Mouse (Mus musculus) midbrain, embryonic 13.5 days (tissue): Measurements from ENCODE around the gene Ciao2a. TPM values are rescaled to one million over a fixed set of nuclear protein-coding genes. Genes with fewer than 3 reads are reported as not detected.

Experiments
- ATAC-seq: fragments of 200-750 bp; cut with Nextera tagmentation; 2 replicates; pipeline ENCODE4 v1.8.0; 2017; ENCODE audit warnings: mild to moderate bottlenecking, moderate TSS enrichment, moderate library complexity
- H3K27ac ChIP-seq: fragments of 300-500 bp; sonication (generic); 2 replicates; pipeline ENCODE4 v1.5.1; 2015; ENCODE audit warnings: inconsistent platforms, mild to moderate bottlenecking, moderate library complexity
- H3K27me3 ChIP-seq: fragments of 300-500 bp; sonication (generic); 2 replicates; pipeline ENCODE4 v1.6.1; 2015; ENCODE audit warnings: mild to moderate bottlenecking, inconsistent platforms
- H3K36me3 ChIP-seq: fragments of 300-500 bp; sonication (generic); 2 replicates; pipeline ENCODE4 v1.6.1; 2015; ENCODE audit warnings: mild to moderate bottlenecking, inconsistent platforms
- H3K4me1 ChIP-seq: fragments of 300-500 bp; sonication (generic); replicated peaks from 2 replicates; pipeline ENCODE4 v1.6.1; 2015; ENCODE audit warnings: inconsistent platforms
- H3K4me2 ChIP-seq: fragments of 300-500 bp; sonication (generic); replicated peaks from 2 replicates; pipeline ENCODE4 v1.6.1; 2015; ENCODE audit warnings: moderate library complexity, mild to moderate bottlenecking, inconsistent platforms
- H3K4me3 ChIP-seq: fragments of 300-500 bp; sonication (generic); replicated peaks from 2 replicates; pipeline ENCODE4 v1.5.1; 2015; ENCODE audit warnings: mild to moderate bottlenecking, inconsistent platforms
- H3K9ac ChIP-seq: fragments of 300-500 bp; sonication (generic); replicated peaks from 2 replicates; pipeline ENCODE4 v1.6.1; 2015; ENCODE audit warnings: mild to moderate bottlenecking, inconsistent platforms
- H3K9me3 ChIP-seq: fragments of 300-500 bp; sonication (generic); 2 replicates; pipeline ENCODE4 v1.6.1; 2016; ENCODE audit warnings: mild to moderate bottlenecking, inconsistent platforms
- WGBS: fragments of 180-500 bp; shearing (Covaris S2); methylation state at CpG from one replicate; pipeline ENCODE4 v1.1.7; 2015; 5-methylcytosine and 5-hydroxymethylcytosine counted together
- polyA plus RNA-seq: library from polyadenylated mRNA; unstranded; fragments of >200 nt; fragmentation: Nextera tagmentation; extraction: Ambion mirVana; gene quantifications from 2 replicates; pipeline ENCODE4 v1.2.1, GENCODE M21; 2015

Ciao2a gene
- polyA plus RNA-seq, 1 experiment from 2014 or later: 102 TPM

DNA sequence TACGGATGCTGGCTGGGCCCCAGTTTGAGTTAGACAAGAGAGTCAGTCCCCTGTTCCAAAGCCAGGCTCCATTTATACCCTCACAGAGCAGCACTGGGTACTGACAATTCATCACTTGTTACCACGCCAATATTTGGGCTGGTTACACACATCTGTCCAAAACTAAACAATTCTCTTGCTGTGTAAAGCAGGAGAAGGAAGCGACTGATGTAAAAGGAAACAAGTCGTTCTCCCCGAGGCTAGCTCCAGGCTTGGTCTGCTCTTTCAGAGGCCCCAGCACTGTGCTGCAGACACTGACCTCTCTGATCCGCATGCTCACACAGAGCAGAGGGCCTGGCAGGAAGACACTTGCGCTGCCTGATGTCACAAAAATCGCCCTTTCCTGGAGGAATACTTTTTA, 24.8 kb upstream of the Ciao2a start:
- Histone ChIP-seq H3K4me3 (no peak overlapping the region), H3K4me1 (no peaks in the 10 kb centered on the region), H3K9me3 (no peaks in the 10 kb centered on the region), H3K36me3 (peaks cover 89% of the 10 kb centered on the region), H3K9ac (no peak overlapping the region), H3K27ac (no peak overlapping the region), H3K27me3 (no peaks in the 10 kb centered on the region), H3K4me2 (no peak overlapping the region)
- 85% methylated on average over 8 of the region's 8 CpGs for WGBS
- no peak for ATAC-seq

DNA sequence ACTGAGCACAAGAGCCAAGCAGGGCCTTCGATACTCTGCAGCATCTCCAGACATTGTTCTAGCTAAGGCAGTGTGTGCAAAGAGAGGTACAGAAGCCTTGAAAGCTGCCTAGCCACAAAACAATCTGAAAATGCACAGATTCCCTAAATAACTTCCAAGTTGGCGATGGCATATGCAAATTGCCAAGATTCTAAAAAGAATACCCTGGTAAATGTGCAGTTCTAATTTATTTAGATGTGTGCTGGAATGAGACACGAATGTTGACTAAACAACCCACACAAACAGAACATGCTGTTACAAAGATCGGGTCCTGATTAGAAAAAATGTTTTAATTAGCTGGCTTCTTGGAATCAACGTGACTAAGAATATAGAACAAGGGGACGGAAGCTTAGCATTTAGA, 23.7 kb upstream of the Ciao2a start:
- peaks cover 88% of the 10 kb centered on the region for H3K36me3 ChIP-seq
- H3K9me3 ChIP-seq: no peaks in the 10 kb centered on the region
- no peak overlapping the region for H3K9ac ChIP-seq
- no peaks in the 10 kb centered on the region for H3K27me3 ChIP-seq
- no peak overlapping the region for H3K4me2 ChIP-seq
- H3K4me1 ChIP-seq: no peaks in the 10 kb centered on the region
- H3K4me3 ChIP-seq: no peak overlapping the region
- ATAC-seq: no peak
- 94% methylated on average over 6 of the region's 6 CpGs for WGBS
- H3K27ac ChIP-seq: no peak overlapping the region

DNA sequence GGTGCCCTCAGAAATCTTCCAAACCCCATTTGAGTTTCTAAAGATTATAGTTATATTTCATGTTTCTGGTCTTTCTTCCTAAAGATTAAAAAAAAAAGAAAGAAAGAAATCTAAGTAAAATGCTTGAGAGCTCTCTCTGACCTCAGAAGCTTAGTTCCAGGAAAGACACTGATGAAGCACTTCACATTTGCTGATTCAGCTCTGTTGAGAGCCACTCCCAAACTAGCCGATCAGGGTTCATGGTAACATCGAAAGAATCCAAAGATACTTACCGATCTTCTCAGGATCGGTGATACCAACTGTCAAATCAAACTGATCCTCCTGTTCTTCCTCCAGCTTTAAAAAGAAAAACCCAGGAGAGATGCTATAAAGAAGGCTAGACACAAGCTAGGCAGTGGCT, 21.8 kb upstream of the Ciao2a start:
- Histone ChIP-seq H3K27ac (no peak overlapping the region), H3K36me3 (peaks cover 89% of the 10 kb centered on the region), H3K27me3 (no peaks in the 10 kb centered on the region), H3K9ac (no peak overlapping the region), H3K4me1 (no peaks in the 10 kb centered on the region), H3K4me3 (no peak overlapping the region), H3K9me3 (no peaks in the 10 kb centered on the region), H3K4me2 (no peak overlapping the region)
- WGBS: 96% methylated on average over 4 of the region's 4 CpGs
- no peak for ATAC-seq

DNA sequence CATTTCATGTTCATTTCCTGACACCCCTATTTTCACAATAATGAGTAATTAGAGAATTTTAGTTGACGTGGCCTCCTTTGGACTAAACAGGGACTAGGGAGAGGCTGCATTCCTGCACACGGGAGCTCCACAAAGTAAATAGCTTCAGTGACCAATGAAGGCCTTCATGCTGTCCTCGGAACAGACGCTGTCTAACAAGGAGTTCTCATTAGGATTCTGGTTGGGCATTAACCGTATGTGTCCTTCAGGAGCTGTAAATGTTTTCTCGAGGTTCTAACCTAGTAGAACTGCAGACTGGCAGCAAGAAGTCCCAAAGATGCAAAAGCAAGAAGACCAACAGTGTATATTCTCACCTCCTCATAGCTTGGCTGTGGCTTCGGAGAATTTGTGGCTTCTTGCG, 21.2 kb upstream of the Ciao2a start:
- no peaks in the 10 kb centered on the region for H3K27me3 ChIP-seq
- 92% methylated on average over 8 of the region's 8 CpGs for WGBS
- no peak overlapping the region for H3K27ac ChIP-seq
- H3K36me3 ChIP-seq: peaks cover 85% of the 10 kb centered on the region
- H3K4me1 ChIP-seq: peaks cover 3% of the 10 kb centered on the region; the same call in 1 of the 2 replicates
- H3K4me3 ChIP-seq: no peak overlapping the region
- H3K9me3 ChIP-seq: no peaks in the 10 kb centered on the region
- no peak overlapping the region for H3K4me2 ChIP-seq
- no peak overlapping the region for H3K9ac ChIP-seq
- ATAC-seq: no peak

DNA sequence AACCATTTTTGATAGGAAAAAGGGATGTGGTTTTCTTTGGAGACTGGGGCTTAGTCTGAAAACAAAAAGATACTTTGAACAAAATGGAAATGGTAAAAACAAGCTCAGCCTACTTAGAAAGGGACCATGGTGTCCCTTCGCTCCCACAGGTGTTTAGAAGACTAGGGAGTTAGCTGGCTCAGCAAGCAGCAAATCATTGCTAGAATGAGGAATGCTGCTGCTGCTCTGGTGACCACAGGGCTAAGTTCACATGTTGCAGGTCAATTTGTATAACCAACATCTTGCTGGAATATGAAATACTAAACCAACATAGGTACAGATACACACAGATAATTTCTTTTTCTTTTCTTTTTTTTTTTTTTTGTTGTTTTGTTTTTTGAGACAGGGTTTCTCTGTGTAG, 16.8 kb upstream of the Ciao2a start:
- Histone ChIP-seq H3K9ac (no peak overlapping the region), H3K27ac (no peak overlapping the region), H3K36me3 (peaks cover 56% of the 10 kb centered on the region), H3K27me3 (no peaks in the 10 kb centered on the region), H3K9me3 (no peaks in the 10 kb centered on the region), H3K4me2 (no peak overlapping the region), H3K4me1 (peaks cover 14% of the 10 kb centered on the region), H3K4me3 (no peak overlapping the region)
- no peak for ATAC-seq
- 100% methylated on average over 1 of the region's 1 CpGs for WGBS

DNA sequence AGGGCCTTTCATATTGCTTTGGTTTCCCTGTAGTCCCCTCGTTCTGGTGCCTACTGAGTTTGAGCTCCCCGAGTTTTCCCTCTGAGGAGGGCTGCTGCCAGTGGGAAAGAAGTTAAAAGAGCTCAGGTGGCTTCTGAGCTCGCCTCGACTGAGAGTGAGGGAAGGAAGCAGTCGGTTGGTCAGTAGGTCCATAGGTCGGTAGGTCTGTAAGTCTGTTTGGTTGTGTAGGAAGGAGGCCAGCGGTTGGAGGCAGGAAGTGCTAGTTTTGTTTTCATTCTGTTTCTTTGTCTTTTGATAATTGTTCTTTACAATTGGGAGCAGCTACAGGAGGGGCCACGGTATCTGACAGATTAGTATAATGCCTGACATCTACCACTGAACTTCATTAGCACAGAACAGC, 16.3 kb upstream of the Ciao2a start:
- no peak overlapping the region for H3K4me2 ChIP-seq
- no peak for ATAC-seq
- H3K4me1 ChIP-seq: peaks cover 14% of the 10 kb centered on the region
- peak overlapping the region; percentile 63 for H3K27ac ChIP-seq
- no peaks in the 10 kb centered on the region for H3K9me3 ChIP-seq
- H3K27me3 ChIP-seq: no peaks in the 10 kb centered on the region
- H3K4me3 ChIP-seq: no peak overlapping the region
- 44% methylated on average over 8 of the region's 8 CpGs for WGBS
- peak overlapping the region; percentile 19; the same call in 1 of the 2 replicates for H3K9ac ChIP-seq
- H3K36me3 ChIP-seq: peaks cover 56% of the 10 kb centered on the region

DNA sequence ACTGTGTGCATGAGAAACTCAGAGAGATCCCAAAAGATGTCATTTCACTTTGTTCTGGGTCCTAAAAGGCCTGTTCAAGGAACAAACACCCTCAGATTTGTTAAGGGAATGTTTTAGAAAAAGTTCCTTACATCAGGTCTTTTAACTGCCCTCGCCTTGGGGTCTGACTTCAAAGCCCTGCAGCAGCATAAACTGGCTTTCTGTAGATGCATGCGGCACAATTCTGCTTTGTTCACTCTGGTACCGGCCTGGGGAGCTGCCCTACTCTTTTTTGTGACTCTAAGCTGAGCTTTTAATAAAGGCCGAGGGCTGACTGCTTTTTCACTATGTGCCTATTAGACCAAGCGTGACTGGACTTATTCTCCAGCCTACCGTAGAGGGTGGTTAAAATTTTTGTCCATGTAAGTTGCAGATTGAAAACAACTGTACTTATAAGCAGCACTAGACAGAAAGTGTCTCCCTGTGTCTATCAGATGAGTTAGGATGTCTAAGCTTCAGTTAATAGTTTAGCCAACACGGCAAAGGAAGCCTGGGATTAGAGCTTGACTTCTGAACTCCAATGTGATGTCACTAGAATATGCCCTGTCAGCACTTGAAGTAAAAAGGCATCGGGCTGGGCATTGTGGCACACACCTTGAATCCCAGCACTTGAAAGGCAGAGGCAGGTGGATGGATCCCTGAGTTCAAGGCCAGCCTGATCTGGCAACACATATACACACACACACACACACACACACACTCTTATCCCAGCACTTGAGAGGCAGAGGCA, 15.6 kb upstream of the Ciao2a start:
- no peaks in the 10 kb centered on the region for H3K9me3 ChIP-seq
- WGBS: 24% methylated on average over 8 of the region's 8 CpGs
- no peak overlapping the region for H3K4me3 ChIP-seq
- peaks cover 14% of the 10 kb centered on the region for H3K4me1 ChIP-seq
- peaks cover 56% of the 10 kb centered on the region for H3K36me3 ChIP-seq
- no peaks in the 10 kb centered on the region for H3K27me3 ChIP-seq
- no peak for ATAC-seq
- H3K9ac ChIP-seq: peak overlapping the region; percentile 19; the same call in 1 of the 2 replicates
- H3K4me2 ChIP-seq: no peak overlapping the region
- H3K27ac ChIP-seq: peak overlapping the region; percentile 63

DNA sequence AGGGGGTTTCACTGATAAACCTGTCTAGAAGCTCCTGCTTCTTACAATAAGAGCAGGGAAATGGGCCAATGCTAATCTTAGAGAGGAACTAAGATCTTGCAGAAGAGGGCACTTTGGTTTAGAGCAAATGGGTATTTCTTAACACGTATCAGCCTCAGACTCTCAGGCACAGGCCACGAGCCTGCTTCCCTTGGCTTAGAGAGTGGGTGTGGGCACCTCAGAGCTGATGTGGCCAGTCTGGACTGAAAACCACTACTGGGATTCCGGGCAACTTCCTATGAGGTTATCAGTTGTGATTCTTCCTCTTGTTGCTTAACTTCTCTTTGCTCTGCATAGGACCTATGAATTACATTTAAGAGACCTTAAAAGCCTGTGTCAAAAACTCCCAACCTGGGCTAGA, 12.1 kb upstream of the Ciao2a start:
- Histone ChIP-seq H3K36me3 (peaks cover 28% of the 10 kb centered on the region), H3K4me1 (peaks cover 17% of the 10 kb centered on the region), H3K27me3 (no peaks in the 10 kb centered on the region), H3K4me3 (no peak overlapping the region), H3K4me2 (no peak overlapping the region), H3K9me3 (no peaks in the 10 kb centered on the region), H3K27ac (no peak overlapping the region), H3K9ac (no peak overlapping the region)
- no peak for ATAC-seq
- WGBS: 96% methylated on average over 3 of the region's 3 CpGs

DNA sequence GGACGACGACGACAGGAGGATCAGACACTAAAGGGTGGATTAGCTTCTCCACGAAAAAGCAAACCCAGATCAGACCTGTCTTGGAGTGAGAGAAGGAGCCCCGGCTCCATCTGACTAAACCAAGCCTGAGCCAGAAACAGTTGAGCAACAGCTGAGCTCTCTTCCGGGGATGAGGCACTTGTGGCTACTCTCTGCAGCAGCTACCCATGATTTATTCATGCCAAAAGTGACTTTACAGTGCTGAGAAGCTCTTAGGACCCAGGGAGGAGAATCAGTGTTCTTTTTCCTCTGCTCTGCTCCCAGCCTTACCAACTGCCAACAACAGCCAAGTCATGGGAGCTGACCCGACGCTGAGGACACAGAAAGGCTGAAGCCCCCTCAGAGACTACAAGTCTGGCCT, 9.5 kb upstream of the Ciao2a start:
- Histone ChIP-seq H3K9me3 (no peaks in the 10 kb centered on the region), H3K4me2 (no peak overlapping the region), H3K9ac (no peak overlapping the region), H3K27me3 (no peaks in the 10 kb centered on the region), H3K4me3 (no peak overlapping the region), H3K27ac (no peak overlapping the region), H3K4me1 (peaks cover 17% of the 10 kb centered on the region), H3K36me3 (peaks cover 25% of the 10 kb centered on the region)
- WGBS: 61% methylated on average over 8 of the region's 8 CpGs
- no peak for ATAC-seq

DNA sequence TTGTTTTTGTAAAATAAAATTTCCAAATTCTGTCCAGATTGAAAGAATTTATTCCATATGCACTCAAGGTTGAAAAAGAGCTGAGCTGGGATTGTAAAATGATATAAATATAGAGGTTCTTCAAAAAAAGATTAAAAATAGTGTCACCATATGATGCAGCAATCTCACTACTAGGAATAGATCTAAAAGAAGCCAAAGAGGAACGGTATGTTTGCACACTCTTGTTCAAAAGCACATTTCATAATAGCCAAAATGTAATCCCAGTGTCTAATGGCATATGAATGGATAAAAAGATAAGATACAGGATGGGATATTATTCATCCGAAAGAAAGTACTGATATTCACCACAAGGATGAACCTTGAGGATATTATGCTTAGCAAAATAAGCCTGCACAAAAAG, 6.9 kb upstream of the Ciao2a start:
- H3K27me3 ChIP-seq: no peaks in the 10 kb centered on the region
- no peak overlapping the region for H3K4me3 ChIP-seq
- no peak for ATAC-seq
- H3K27ac ChIP-seq: no peak overlapping the region
- H3K9ac ChIP-seq: no peak overlapping the region
- no peaks in the 10 kb centered on the region for H3K9me3 ChIP-seq
- peaks cover 37% of the 10 kb centered on the region for H3K4me1 ChIP-seq
- peaks cover 12% of the 10 kb centered on the region; the same call in 1 of the 2 replicates for H3K36me3 ChIP-seq
- H3K4me2 ChIP-seq: no peak overlapping the region
- 92% methylated on average over 2 of the region's 2 CpGs for WGBS

DNA sequence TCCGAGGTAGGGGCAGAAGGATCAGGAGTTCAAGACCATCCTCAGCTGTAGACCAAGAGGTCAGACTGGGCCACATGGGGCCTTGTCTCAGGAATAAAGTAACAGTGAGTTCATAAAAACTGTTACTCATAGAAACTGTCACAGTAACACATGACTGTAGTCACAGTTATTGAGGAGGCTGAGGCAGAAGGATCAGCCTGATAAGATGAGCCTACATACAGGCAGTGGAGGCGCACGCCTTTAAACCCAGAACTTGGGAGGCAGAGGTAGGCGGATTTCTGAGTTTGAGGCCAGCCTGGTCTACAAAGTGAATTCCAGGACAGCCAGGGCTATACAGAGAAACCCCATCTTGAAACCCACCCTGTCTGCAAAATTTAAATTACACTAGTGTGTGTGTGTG, 6.3 kb upstream of the Ciao2a start:
- H3K4me2 ChIP-seq: no peak overlapping the region
- WGBS: 95% methylated on average over 4 of the region's 4 CpGs
- no peaks in the 10 kb centered on the region for H3K27me3 ChIP-seq
- no peak overlapping the region for H3K9ac ChIP-seq
- no peak overlapping the region for H3K4me3 ChIP-seq
- H3K27ac ChIP-seq: no peak overlapping the region
- no peaks in the 10 kb centered on the region for H3K9me3 ChIP-seq
- peaks cover 39% of the 10 kb centered on the region for H3K4me1 ChIP-seq
- no peak for ATAC-seq
- H3K36me3 ChIP-seq: peaks cover 6% of the 10 kb centered on the region; the same call in 1 of the 2 replicates

DNA sequence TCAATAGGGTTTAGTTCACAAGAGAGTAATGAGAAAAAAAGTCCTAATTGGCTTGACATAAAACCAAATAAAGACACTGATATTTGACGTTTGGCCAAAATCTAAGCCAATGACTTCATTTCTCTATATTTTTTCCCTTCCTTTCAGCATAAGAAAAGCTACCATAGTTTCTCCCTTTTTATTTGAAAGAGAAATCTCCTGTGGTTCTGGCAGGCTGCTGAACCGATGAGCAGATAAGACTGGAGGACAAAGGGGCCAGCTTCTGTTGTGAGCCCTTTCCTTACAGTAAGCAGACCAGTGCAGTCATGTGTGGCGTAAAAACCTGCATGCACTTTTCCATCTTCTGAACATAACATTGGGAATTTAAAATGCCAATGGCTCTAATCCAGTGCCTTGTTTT, 5.5 kb upstream of the Ciao2a start:
- Histone ChIP-seq H3K36me3 (no peaks in the 10 kb centered on the region), H3K27me3 (no peaks in the 10 kb centered on the region), H3K9ac (no peak overlapping the region), H3K4me2 (no peak overlapping the region; the same call in 1 of the 2 replicates), H3K27ac (peak overlapping the region; percentile 45; the same call in 1 of the 2 replicates), H3K4me1 (peaks cover 45% of the 10 kb centered on the region), H3K4me3 (no peak overlapping the region), H3K9me3 (no peaks in the 10 kb centered on the region)
- ATAC-seq: no peak
- WGBS: 67% methylated on average over 3 of the region's 3 CpGs

DNA sequence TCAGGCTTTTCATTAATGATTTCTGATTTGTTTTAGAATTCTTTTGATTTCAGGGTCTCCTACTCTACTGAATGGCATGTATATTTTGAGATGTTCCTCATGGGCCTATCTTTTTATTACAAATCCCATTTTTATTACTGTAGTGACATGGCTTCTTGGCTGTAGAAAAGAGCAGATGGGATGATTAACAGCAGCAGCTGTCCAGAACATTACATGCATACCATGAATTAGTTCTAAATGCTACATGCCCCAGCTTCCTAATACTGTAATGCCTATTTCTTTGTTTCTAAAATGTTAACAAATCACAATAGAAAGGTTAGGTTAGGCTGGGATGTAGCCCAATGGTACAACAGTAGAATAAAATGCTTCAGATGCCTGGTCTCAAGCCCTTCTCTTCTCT, 5.0 kb upstream of the Ciao2a start:
- no peaks in the 10 kb centered on the region for H3K9me3 ChIP-seq
- H3K4me1 ChIP-seq: peaks cover 45% of the 10 kb centered on the region
- no peak overlapping the region for H3K4me2 ChIP-seq
- no peak overlapping the region for H3K9ac ChIP-seq
- H3K27me3 ChIP-seq: no peaks in the 10 kb centered on the region
- ATAC-seq: no peak
- no peak overlapping the region for H3K4me3 ChIP-seq
- H3K36me3 ChIP-seq: no peaks in the 10 kb centered on the region
- no peak overlapping the region for H3K27ac ChIP-seq
